Mouse (Mus musculus): ENCODE measurements around the gene Agr2. TPM values are rescaled to one million over a fixed set of nuclear protein-coding genes. Genes with fewer than 3 reads are reported as not detected.

The Agr2 gene
- polyA plus RNA-seq, 1 experiment = not detected

DNA sequence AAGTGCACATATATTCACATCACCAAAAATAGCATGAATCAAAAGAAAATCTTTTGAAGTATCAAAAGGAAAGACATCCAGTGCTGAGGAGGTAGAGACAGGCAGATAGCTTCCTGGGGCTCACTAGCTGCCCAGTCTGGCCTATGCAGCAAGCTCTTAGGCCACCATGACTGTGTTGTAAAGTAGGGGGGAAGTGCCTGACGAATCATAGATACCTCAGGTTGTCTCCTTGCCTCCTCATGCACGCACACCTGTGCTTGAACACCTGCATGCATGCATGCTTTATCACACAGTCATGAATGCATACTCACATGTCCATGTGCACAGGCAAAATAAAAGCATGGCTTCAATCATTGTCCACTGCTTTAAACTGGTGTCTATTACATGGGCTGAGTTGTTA, 52.0 kb downstream of the Agr2 start:
- TF ChIP-seq GATA1 (IDR thresholded peaks at IDR 0.05; ENCODE audit: low read length) (no peak), TAL1 (IDR thresholded peaks at IDR 0.05; ENCODE audit: low read length) (no peak)
- Histone ChIP-seq H3K4me1 (ENCODE audit: control insufficient read depth) (peaks cover 26% of the 10 kb centered on the region), H3K36me3 (ENCODE audit: control insufficient read depth) (no peaks in the 10 kb centered on the region), H3K9me3 (ENCODE audit: control insufficient read depth, low read length) (no peaks in the 10 kb centered on the region), H3K27me3 (ENCODE audit: control insufficient read depth) (no peaks in the 10 kb centered on the region; the same call in 1 of the 2 replicates), H3K4me3 (replicated peaks) (no peak overlapping the region)

DNA sequence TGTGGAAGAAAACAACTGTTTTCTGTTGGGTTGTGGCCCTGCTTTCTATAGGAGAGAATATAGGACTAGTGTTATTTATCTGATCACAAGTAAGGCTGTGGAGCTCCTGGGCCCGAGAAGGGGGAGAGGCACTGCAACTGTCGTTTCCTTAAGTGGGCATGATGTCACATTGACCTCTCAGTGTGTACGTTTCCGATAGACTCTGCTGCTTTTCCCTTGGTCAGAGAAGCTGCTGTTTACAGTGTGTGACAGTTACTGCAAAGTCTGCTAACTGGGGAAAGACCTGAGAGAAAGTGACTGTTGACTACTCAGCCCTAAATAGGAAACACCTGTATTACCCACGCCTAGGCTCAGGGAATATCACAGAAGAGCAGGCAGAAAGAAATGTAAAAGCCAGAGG, 53.5 kb downstream of the Agr2 start:
- Histone ChIP-seq H3K9me3 (ENCODE audit: control insufficient read depth, low read length) (no peaks in the 10 kb centered on the region), H3K36me3 (ENCODE audit: control insufficient read depth) (no peaks in the 10 kb centered on the region), H3K4me3 (replicated peaks) (no peak overlapping the region), H3K4me1 (ENCODE audit: control insufficient read depth) (peaks cover 17% of the 10 kb centered on the region), H3K27me3 (ENCODE audit: control insufficient read depth) (no peaks in the 10 kb centered on the region; the same call in 1 of the 2 replicates)
- TF ChIP-seq TAL1 (IDR thresholded peaks at IDR 0.05; ENCODE audit: low read length) = no peak

DNA sequence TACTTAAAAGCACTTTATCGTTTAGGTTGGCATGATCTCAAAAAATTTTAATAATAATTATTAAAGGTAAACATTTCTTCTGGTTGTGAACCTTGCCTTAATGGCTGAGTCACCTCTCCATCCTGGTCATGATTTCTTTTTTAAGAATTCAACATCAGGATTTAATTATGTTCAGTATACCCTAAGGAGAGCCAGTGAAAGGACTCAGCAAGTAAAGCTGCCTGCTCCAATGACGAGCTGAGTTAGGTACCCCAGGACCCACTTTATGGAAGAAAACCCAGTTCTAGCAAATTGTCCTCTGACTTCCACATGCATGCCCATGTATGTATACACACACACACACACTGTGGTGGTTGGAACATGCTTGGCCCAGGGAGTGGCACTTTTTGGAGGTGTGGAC, 54.9 kb downstream of the Agr2 start:
- H3K4me1 ChIP-seq (ENCODE audit: control insufficient read depth) = peaks cover 4% of the 10 kb centered on the region
- no peak overlapping the region for H3K4me3 ChIP-seq (replicated peaks)
- no peaks in the 10 kb centered on the region for H3K36me3 ChIP-seq (ENCODE audit: control insufficient read depth)
- H3K9me3 ChIP-seq (ENCODE audit: control insufficient read depth, low read length) = no peaks in the 10 kb centered on the region
- TF ChIP-seq GATA1 (IDR thresholded peaks at IDR 0.05; ENCODE audit: low read length) (no peak), TAL1 (IDR thresholded peaks at IDR 0.05; ENCODE audit: low read length) (no peak)
- H3K27me3 ChIP-seq (ENCODE audit: control insufficient read depth) = no peaks in the 10 kb centered on the region

DNA sequence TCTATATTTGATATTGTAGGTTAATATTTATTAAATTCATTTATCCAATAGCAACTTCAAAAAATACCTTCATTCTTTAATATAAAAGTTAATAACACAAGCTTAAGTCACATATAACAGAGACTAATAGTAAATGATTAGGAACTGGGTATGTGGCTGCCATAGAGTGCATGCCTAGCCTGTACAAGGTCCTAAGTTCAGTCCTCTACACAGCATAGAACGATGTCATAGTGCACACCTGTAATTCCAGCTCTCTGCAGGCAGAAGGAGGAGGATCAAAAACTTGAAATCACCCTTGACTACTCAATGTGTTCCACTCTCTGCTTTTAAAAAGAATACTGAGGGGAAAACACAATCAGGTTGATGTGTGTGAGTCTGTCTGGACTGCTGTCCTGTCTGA, 57.6 kb downstream of the Agr2 start:
- no peaks in the 10 kb centered on the region for H3K36me3 ChIP-seq (ENCODE audit: control insufficient read depth)
- H3K9me3 ChIP-seq (ENCODE audit: control insufficient read depth, low read length) = no peaks in the 10 kb centered on the region
- no peaks in the 10 kb centered on the region for H3K27me3 ChIP-seq (ENCODE audit: control insufficient read depth)
- TF ChIP-seq GATA1 (IDR thresholded peaks at IDR 0.05; ENCODE audit: low read length) (no peak), TAL1 (IDR thresholded peaks at IDR 0.05; ENCODE audit: low read length) (no peak)
- peaks cover 3% of the 10 kb centered on the region for H3K4me1 ChIP-seq (ENCODE audit: control insufficient read depth)
- no peak overlapping the region for H3K4me3 ChIP-seq (replicated peaks)

Other genes starting within 250 kb of the Agr2 start
- gene Agr3, start 67.3 kb upstream of the Agr2 start, polyA plus RNA-seq (2012) = not detected in 2 replicates
- 2.1 and 2.3 TPM in 2 replicates for gene Tspan13, start 49.6 kb downstream of the Agr2 start, polyA plus RNA-seq (2012)
- gene Ankmy2, start 164.2 kb downstream of the Agr2 start, polyA plus RNA-seq (2012) = 0.04 and 0.07 TPM in 2 replicates
- 0.20 and 0.22 TPM in 2 replicates for gene Bzw2, start 165.2 kb downstream of the Agr2 start, polyA plus RNA-seq (2012)

All from erythroblast, embryonic 14.5 days (primary cell).